Mouse (Mus musculus): ENCODE measurements around the gene Chd1l. TPM values are rescaled to one million over a fixed set of nuclear protein-coding genes. Genes with fewer than 3 reads are reported as not detected.

The Chd1l gene
- polyA plus RNA-seq, 1 experiment from 2014 or later = 9.6 TPM

DNA sequence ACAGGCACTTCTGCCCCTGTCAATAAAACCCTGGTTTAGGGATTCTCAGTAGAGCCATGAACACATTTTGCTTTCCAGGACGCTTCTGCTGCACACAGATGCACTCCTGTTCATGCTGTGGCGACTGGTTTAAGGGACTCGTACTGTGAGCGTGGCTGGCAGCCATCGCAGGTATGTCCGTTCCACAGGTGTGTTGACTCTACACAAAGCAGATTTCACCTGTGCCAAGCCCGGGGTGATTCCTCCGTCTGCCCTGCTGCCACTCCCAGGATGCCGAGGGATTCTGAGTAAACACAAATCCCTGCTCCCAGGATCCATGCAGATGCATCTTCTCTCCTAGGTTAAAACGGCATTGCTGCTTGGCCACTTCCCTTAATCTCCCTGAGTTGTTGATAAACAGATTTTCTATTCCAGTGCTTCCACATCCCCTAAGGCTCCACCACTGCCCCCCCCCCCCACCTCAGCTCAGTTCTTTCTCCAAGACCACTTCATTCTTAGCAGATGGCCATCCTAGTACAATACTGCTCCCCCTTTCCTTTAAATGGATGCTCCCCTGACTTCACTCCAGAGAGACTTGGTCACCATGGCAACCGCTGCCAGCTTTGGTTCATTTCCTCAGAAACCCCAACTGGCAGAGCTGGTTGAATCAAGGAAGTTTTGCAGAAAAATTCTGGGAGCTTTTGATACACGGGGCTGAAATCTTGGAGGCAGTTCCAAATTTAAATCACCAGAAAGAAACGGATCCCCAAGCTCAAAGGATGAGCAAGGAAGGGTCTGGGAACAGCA, 87.9 kb downstream of the Chd1l start:
- Histone ChIP-seq H3K4me2 (replicated peaks; ENCODE audit: low read depth, low read length) (no peak overlapping the region), H3K9ac (replicated peaks; ENCODE audit: low read depth) (no peak overlapping the region), H3K4me1 (ENCODE audit: insufficient read depth, low read depth, low read length) (no peaks in the 10 kb centered on the region), H3K4me3 (ENCODE audit: low read depth, low read length) (no peak overlapping the region), H3K9me3 (ENCODE audit: low read length) (no peaks in the 10 kb centered on the region), H3K27ac (ENCODE audit: low read length) (no peak overlapping the region), H3K36me3 (ENCODE audit: insufficient read depth, low read length) (no peaks in the 10 kb centered on the region), H3K27me3 (replicated peaks; ENCODE audit: insufficient read depth, low read length) (no peaks in the 10 kb centered on the region)
- ATAC-seq (no peak), DNase-seq (ENCODE audit: low spot score) (no peak)
- WGBS = 65% methylated on average over 13 of the region's 13 CpGs
- TF ChIP-seq CTCF (IDR thresholded peaks at IDR 0.05) (no peak), EP300 (IDR thresholded peaks at IDR 0.05) (no peak)

DNA sequence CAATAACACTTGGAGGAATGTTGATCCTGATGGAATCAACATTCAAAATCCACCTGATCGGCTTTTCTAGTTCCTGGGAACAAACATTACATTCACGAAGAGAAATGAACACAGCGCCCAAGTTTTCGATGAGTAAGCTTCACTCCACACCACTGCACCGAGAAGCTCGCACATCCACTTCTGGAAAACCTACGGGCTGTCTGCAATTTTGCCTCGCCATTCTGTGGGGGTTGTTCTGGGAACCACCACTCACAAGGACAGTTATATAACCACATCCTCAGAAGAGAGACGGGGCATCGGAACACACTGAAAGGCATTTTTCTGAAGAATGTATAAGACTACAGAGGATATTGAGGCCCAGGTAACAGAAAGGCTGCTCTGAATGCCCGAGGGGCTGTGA, 90.1 kb downstream of the Chd1l start:
- Histone ChIP-seq H3K9me3 (ENCODE audit: low read length) (no peaks in the 10 kb centered on the region), H3K4me1 (ENCODE audit: insufficient read depth, low read depth, low read length) (no peaks in the 10 kb centered on the region), H3K27ac (ENCODE audit: low read length) (no peak overlapping the region), H3K4me2 (replicated peaks; ENCODE audit: low read depth, low read length) (no peak overlapping the region), H3K4me3 (ENCODE audit: low read depth, low read length) (no peak overlapping the region), H3K27me3 (replicated peaks; ENCODE audit: insufficient read depth, low read length) (no peaks in the 10 kb centered on the region), H3K36me3 (ENCODE audit: insufficient read depth, low read length) (no peaks in the 10 kb centered on the region), H3K9ac (replicated peaks; ENCODE audit: low read depth) (no peak overlapping the region)
- ATAC-seq (no peak), DNase-seq (ENCODE audit: low spot score) (no peak)
- WGBS = 94% methylated on average over 11 of the region's 11 CpGs
- TF ChIP-seq EP300 (IDR thresholded peaks at IDR 0.05) (no peak), CTCF (IDR thresholded peaks at IDR 0.05) (no peak)

GRCm38 (mm10) chr3:97512296-97512695, 97.7 kb downstream of the Chd1l start:
- H3K27me3 ChIP-seq (replicated peaks; ENCODE audit: insufficient read depth, low read length) = no peaks in the 10 kb centered on the region
- TF ChIP-seq EP300 (IDR thresholded peaks at IDR 0.05) = no peak
- TF ChIP-seq CTCF (IDR thresholded peaks at IDR 0.05) = no peak
- no peaks in the 10 kb centered on the region for H3K9me3 ChIP-seq (ENCODE audit: low read length)
- H3K36me3 ChIP-seq (ENCODE audit: insufficient read depth, low read length) = no peaks in the 10 kb centered on the region
- no peaks in the 10 kb centered on the region for H3K4me1 ChIP-seq (ENCODE audit: insufficient read depth, low read depth, low read length)
- no peak for DNase-seq (ENCODE audit: low spot score)
- H3K4me3 ChIP-seq (ENCODE audit: low read depth, low read length) = no peak overlapping the region
- WGBS = 83% methylated on average over 3 of the region's 3 CpGs
- no peak for ATAC-seq
- no peak overlapping the region for H3K4me2 ChIP-seq (replicated peaks; ENCODE audit: low read depth, low read length)
- no peak overlapping the region for H3K27ac ChIP-seq (ENCODE audit: low read length)
- no peak overlapping the region for H3K9ac ChIP-seq (replicated peaks; ENCODE audit: low read depth)

Other genes starting within 250 kb of the Chd1l start
- 0.05 and 0.06 TPM in 2 replicates for gene Olfr1402, start 188.2 kb downstream of the Chd1l start, polyA plus RNA-seq (2015; fragmentation: Nextera tagmentation; extraction: Ambion mirVana)
- 6.1 and 6.5 TPM in 2 replicates for gene Fmo5, start 18.6 kb upstream of the Chd1l start, polyA plus RNA-seq (2015; fragmentation: Nextera tagmentation; extraction: Ambion mirVana)
- 3.1 and 3.7 TPM in 2 replicates for gene Prkab2, start 48.0 kb upstream of the Chd1l start, polyA plus RNA-seq (2015; fragmentation: Nextera tagmentation; extraction: Ambion mirVana)
- gene Gm17651, start 64.5 kb upstream of the Chd1l start, polyA plus RNA-seq (2015; fragmentation: Nextera tagmentation; extraction: Ambion mirVana) = not detected in 2 replicates